Mouse (Mus musculus): ENCODE data around the gene Plxnb1.

DNA sequence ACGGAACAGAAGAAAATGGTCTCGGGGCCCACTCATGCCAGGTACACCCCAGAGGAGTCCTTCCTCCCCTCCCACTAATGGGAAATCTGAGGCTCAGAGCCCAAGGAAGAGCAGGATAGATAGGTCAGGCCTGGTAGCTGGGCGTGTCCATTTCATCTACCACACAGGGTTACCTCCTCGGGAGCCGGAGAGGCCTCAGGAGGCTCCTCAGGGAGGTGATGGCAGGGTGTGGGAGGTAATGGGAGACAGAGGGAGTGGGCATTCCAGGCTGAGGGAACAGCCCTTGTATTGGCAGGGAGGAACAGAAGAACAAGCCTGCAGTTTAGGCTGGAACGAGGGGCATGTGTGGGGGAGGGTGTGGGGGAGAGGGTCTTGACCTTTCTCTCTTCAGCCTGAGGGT is 1.7 kb downstream of the Plxnb1 start:
- TF ChIP-seq CTCF (conservative IDR thresholded peaks at IDR 0.05 in 1 of 2, IDR thresholded peaks at IDR 0.05 in 1 of 2; ENCODE audit: low read depth in 2 of 2, low read length in 2 of 2) (no peak), ZNF384 (IDR thresholded peaks at IDR 0.05; ENCODE audit: low read depth, low read length) (no peak), POLR2AphosphoS2 (IDR thresholded peaks at IDR 0.05; ENCODE audit: low read depth, low read length) (no peak), EP300 (IDR thresholded peaks at IDR 0.05; ENCODE audit: low read length) (no peak), KAT2A (IDR thresholded peaks at IDR 0.05; ENCODE audit: insufficient replicate concordance, low read length) (no peak), POLR2A (IDR thresholded peaks at IDR 0.05; ENCODE audit: low read depth, low read length) (no peak), HCFC1 (IDR thresholded peaks at IDR 0.05; ENCODE audit: low read depth, low read length) (no peak)

Measured in CH12.LX (cell line).